Mouse (Mus musculus) olfactory bulb, adult 2 months (tissue): ENCODE data around the gene Gm45716. TPM values are rescaled to one million over a fixed set of nuclear protein-coding genes. Genes with fewer than 3 reads are reported as not detected.

Experiments
- H3K27ac ChIP-seq: fragments of 200-500 bp; 2 replicates; pipeline ENCODE4 v1.5.1; 2012; ENCODE audit warnings: low read depth, low read length; ENCODE audit not compliant: insufficient read depth
- H3K4me1 ChIP-seq: fragments of 200-500 bp; 2 replicates; pipeline ENCODE4 v1.6.1; 2012; ENCODE audit warnings: low read length; ENCODE audit not compliant: control insufficient read depth, insufficient read depth
- H3K4me3 ChIP-seq: fragments of 200-500 bp; 2 replicates; pipeline ENCODE4 v1.5.1; 2012; ENCODE audit warnings: mild to moderate bottlenecking, low read depth, low read length, moderate library complexity; ENCODE audit not compliant: insufficient read depth
- CTCF ChIP-seq: fragments of 200-500 bp; IDR thresholded peaks from 2 replicates; pipeline ENCODE4 v1.5.1; 2012; ENCODE audit warnings: low read depth, mild to moderate bottlenecking, low read length, moderate library complexity; ENCODE audit not compliant: insufficient read depth
- POLR2A ChIP-seq: fragments of 200-500 bp; IDR thresholded peaks from 2 replicates; pipeline ENCODE4 v1.6.1; 2012; ENCODE audit warnings: mild to moderate bottlenecking, low read depth, low read length, moderate library complexity; ENCODE audit not compliant: insufficient read depth
- WGBS: fragments of 180-500 bp; shearing (Covaris S2); methylation state at CpG from one replicate; pipeline ENCODE4 v1.1.7; 2018; 5-methylcytosine and 5-hydroxymethylcytosine counted together
- polyA plus RNA-seq: library from polyadenylated mRNA; stranded (reverse); fragments of >200 nt; gene quantifications from 2 replicates; pipeline ENCODE4 v1.2.4, GENCODE M21; 2012; ENCODE audit warnings: low replicate concordance; ENCODE audit not compliant: missing spikeins, insufficient read depth, insufficient read length

The Gm45716 gene
- not detected in 2 replicates for polyA plus RNA-seq

GRCm38 (mm10) chr11:90187441-90187840 lies at the start of gene Gm45716:
Gm45716 (plus strand) TSS chr11:90187683.
- 84% methylated on average over 7 of the region's 7 CpGs for WGBS
- H3K4me3 ChIP-seq, result no peak within 1 kb of the TSS
- H3K4me1 ChIP-seq, result no peaks in the 10 kb centered on the region

GRCm38 (mm10) chr11:90142393-90142792 lies 45.1 kb upstream of the Gm45716 start:
- no peak for TF ChIP-seq POLR2A
- TF ChIP-seq CTCF, result no peak
- no peak overlapping the region for H3K4me3 ChIP-seq
- whole genome bisulfite sequencing, result 11% methylated on average over 4 of the region's 4 CpGs
- H3K4me1 ChIP-seq, result peaks cover 3% of the 10 kb centered on the region; the same call in 1 of the 2 replicates
- H3K27ac ChIP-seq, result no peak overlapping the region

More at GRCm38 (mm10) chr11:90187441-90187840, at the start of gene Gm45716:
- no peak within 1 kb of the TSS for H3K27ac ChIP-seq
- TF ChIP-seq CTCF (no peak), POLR2A (no peak)

GRCm38 (mm10) chr11:90142936-90143335 lies 44.5 kb upstream of the Gm45716 start:
- no peak for TF ChIP-seq CTCF
- TF ChIP-seq POLR2A, result no peak
- peaks cover 3% of the 10 kb centered on the region; the same call in 1 of the 2 replicates for H3K4me1 ChIP-seq
- no peak overlapping the region for H3K4me3 ChIP-seq
- H3K27ac ChIP-seq, result no peak overlapping the region
- WGBS, result 48% methylated on average over 4 of the region's 4 CpGs

- 96% methylated on average over 17 of the region's 17 CpGs for WGBS
Measured at GRCm38 (mm10) chr11:90146086-90146860, 41.2 kb upstream of the Gm45716 start.

GRCm38 (mm10) chr11:90155066-90155465 lies 32.4 kb upstream of the Gm45716 start:
- H3K27ac ChIP-seq, result no peak overlapping the region
- H3K4me1 ChIP-seq, result no peaks in the 10 kb centered on the region
- 40% methylated on average over 5 of the region's 5 CpGs for WGBS
- TF ChIP-seq CTCF (no peak), POLR2A (no peak)
- no peak overlapping the region for H3K4me3 ChIP-seq

More at GRCm38 (mm10) chr11:90146086-90146860, 41.2 kb upstream of the Gm45716 start:
- TF ChIP-seq CTCF, result no peak
- TF ChIP-seq POLR2A, result no peak
- no peak overlapping the region for H3K27ac ChIP-seq
- H3K4me3 ChIP-seq, result no peak overlapping the region
- peaks cover 3% of the 10 kb centered on the region; the same call in 1 of the 2 replicates for H3K4me1 ChIP-seq

GRCm38 (mm10) chr11:90155466-90155865 lies 32.0 kb upstream of the Gm45716 start:
- Histone ChIP-seq H3K4me3 (no peak overlapping the region), H3K4me1 (no peaks in the 10 kb centered on the region), H3K27ac (no peak overlapping the region)
- 22% methylated on average over 2 of the region's 2 CpGs for WGBS
- TF ChIP-seq CTCF (no peak), POLR2A (no peak)

- H3K4me1 ChIP-seq, result no peaks in the 10 kb centered on the region
- 43% methylated on average over 6 of the region's 6 CpGs for WGBS
- H3K27ac ChIP-seq, result no peak overlapping the region
- H3K4me3 ChIP-seq, result no peak overlapping the region
- no peak for TF ChIP-seq POLR2A
- TF ChIP-seq CTCF, result no peak
Measured at GRCm38 (mm10) chr11:90167771-90168170, 19.7 kb upstream of the Gm45716 start.

- no peak overlapping the region for H3K27ac ChIP-seq
- no peak overlapping the region for H3K4me3 ChIP-seq
- TF ChIP-seq CTCF, result no peak
- no peak for TF ChIP-seq POLR2A
- no peaks in the 10 kb centered on the region for H3K4me1 ChIP-seq
- 62% methylated on average over 10 of the region's 10 CpGs for WGBS
Measured at GRCm38 (mm10) chr11:90168338-90169065, 19.0 kb upstream of the Gm45716 start.
